Mouse (Mus musculus): Measurements from ENCODE around the gene Zbtb17. TPM values are rescaled to one million over a fixed set of nuclear protein-coding genes. Genes with fewer than 3 reads are reported as not detected.
A peak's percentile ranks its signal among the peaks of the same experiment; 100 is the strongest.

The Zbtb17 gene
- polyA plus RNA-seq, 1 experiment = 24.1 TPM

GRCm38 (mm10) chr4:141472641-141473321, 28.3 kb downstream of the Zbtb17 start:
- Histone ChIP-seq H3K4me3 (replicated peaks; ENCODE audit: control insufficient read depth, low read depth, low read length) (no peak overlapping the region), H3K4me1 (ENCODE audit: control insufficient read depth, insufficient read depth, low read length) (peaks cover 1% of the 10 kb centered on the region; the same call in 1 of the 2 replicates), H3K27ac (ENCODE audit: control insufficient read depth, insufficient read depth, low read depth, low read length, poor library complexity) (no peak overlapping the region)
- 96% methylated on average over 32 of the region's 32 CpGs for WGBS
- TF ChIP-seq CTCF (IDR thresholded peaks at IDR 0.05; ENCODE audit: control insufficient read depth, insufficient read depth, low read length) (no peak), POLR2A (IDR thresholded peaks at IDR 0.05; ENCODE audit: borderline replicate concordance, control insufficient read depth, low read depth, low read length) (0 out of 2 replicates have a peak, but pooled peaks have one; percentile 7)

DNA sequence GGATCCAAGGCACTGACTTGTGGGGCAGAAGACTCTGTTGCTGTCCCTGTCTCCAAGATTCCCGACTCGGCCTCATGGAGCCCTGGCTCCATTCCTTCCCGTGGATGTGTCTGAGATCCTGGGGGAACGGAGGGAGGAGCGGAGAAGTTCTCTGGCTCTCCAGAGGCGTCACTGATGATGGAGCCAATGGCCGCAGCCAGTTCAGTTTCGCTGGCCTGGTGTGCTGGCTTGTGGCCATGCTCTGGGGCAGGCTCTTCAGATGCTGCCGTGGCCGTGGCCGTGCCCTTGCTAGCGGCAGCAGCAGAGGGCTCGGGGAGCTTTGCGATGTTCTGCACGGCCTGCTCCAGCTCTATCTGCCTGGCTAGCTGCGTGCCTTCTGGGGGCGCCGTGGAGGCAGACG, 30.0 kb downstream of the Zbtb17 start:
- H3K4me1 ChIP-seq (ENCODE audit: control insufficient read depth, insufficient read depth, low read length) = peaks cover 1% of the 10 kb centered on the region; the same call in 1 of the 2 replicates
- no peak for TF ChIP-seq CTCF (IDR thresholded peaks at IDR 0.05; ENCODE audit: control insufficient read depth, insufficient read depth, low read length)
- TF ChIP-seq POLR2A (IDR thresholded peaks at IDR 0.05; ENCODE audit: borderline replicate concordance, control insufficient read depth, low read depth, low read length) = no peak
- 95% methylated on average over 19 of the region's 19 CpGs for WGBS
- H3K27ac ChIP-seq (ENCODE audit: control insufficient read depth, insufficient read depth, low read depth, low read length, poor library complexity) = no peak overlapping the region
- no peak overlapping the region for H3K4me3 ChIP-seq (replicated peaks; ENCODE audit: control insufficient read depth, low read depth, low read length)

DNA sequence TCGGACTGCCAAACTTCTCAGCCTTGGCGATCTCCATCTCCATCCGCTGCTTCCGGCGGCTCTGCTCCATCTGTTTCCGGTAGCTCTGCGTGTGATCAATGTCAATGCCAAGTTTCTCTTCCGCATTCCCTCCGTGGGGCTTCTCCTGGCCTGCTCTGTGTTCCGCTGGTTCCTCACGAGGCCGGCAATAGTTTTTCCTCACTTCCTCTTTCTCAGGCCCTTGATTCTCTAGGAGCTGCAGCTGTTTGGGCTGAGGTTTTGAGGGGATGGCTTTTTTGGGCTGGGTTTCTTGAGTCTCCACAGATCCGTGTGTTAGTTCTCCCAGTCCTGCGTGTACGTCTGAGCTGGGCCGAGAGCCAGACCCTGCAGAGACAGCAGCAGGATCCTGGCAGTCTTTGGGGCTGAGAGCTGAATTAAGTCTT, 33.2 kb downstream of the Zbtb17 start:
- WGBS = 14% methylated on average over 16 of the region's 16 CpGs
- H3K27ac ChIP-seq (ENCODE audit: control insufficient read depth, insufficient read depth, low read depth, low read length, poor library complexity) = peak overlapping the region; percentile 29
- H3K4me1 ChIP-seq (ENCODE audit: control insufficient read depth, insufficient read depth, low read length) = peaks cover 1% of the 10 kb centered on the region; the same call in 1 of the 2 replicates
- H3K4me3 ChIP-seq (replicated peaks; ENCODE audit: control insufficient read depth, low read depth, low read length) = peak overlapping the region; percentile 46
- TF ChIP-seq CTCF (IDR thresholded peaks at IDR 0.05; ENCODE audit: control insufficient read depth, insufficient read depth, low read length) (no peak), POLR2A (IDR thresholded peaks at IDR 0.05; ENCODE audit: borderline replicate concordance, control insufficient read depth, low read depth, low read length) (no peak)

- Histone ChIP-seq H3K4me3 (replicated peaks; ENCODE audit: control insufficient read depth, low read depth, low read length) (no peak overlapping the region), H3K27ac (ENCODE audit: control insufficient read depth, insufficient read depth, low read depth, low read length, poor library complexity) (0 out of 2 replicates have a peak overlapping the region, but pooled peaks have one; percentile 5), H3K4me1 (ENCODE audit: control insufficient read depth, insufficient read depth, low read length) (peaks cover 1% of the 10 kb centered on the region; the same call in 1 of the 2 replicates)
- TF ChIP-seq CTCF (IDR thresholded peaks at IDR 0.05; ENCODE audit: control insufficient read depth, insufficient read depth, low read length) = no peak
- no peak for TF ChIP-seq POLR2A (IDR thresholded peaks at IDR 0.05; ENCODE audit: borderline replicate concordance, control insufficient read depth, low read depth, low read length)
- 70% methylated on average over 23 of the region's 23 CpGs for WGBS
Observed at GRCm38 (mm10) chr4:141478225-141478624, 33.8 kb downstream of the Zbtb17 start.

- WGBS = 95% methylated on average over 32 of the region's 32 CpGs
- H3K4me1 ChIP-seq (ENCODE audit: control insufficient read depth, insufficient read depth, low read length) = peaks cover 1% of the 10 kb centered on the region; the same call in 1 of the 2 replicates
- TF ChIP-seq POLR2A (IDR thresholded peaks at IDR 0.05; ENCODE audit: borderline replicate concordance, control insufficient read depth, low read depth, low read length) (no peak), CTCF (IDR thresholded peaks at IDR 0.05; ENCODE audit: control insufficient read depth, insufficient read depth, low read length) (no peak)
- H3K27ac ChIP-seq (ENCODE audit: control insufficient read depth, insufficient read depth, low read depth, low read length, poor library complexity) = no peak overlapping the region
- no peak overlapping the region for H3K4me3 ChIP-seq (replicated peaks; ENCODE audit: control insufficient read depth, low read depth, low read length)
Observed at GRCm38 (mm10) chr4:141478794-141479193, 34.3 kb downstream of the Zbtb17 start.

DNA sequence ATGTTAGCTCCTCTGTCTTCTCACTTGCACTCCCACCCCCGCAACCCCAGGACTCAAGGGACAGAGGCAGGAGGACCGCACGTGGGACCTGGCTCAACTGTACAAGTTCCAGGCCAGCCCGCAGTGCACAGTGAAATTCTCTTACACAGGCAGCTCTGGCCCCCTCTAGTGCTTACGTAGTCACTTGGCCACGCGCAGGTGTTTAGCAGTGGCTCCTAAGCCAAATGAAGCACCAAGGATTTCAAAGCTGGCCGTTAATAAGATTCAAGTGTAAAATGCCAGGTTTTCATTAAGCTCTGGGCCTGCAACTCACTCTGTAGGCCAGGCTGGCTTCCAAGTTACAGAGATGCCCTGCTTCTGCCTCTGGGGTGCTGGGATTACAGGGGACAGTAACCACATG, 35.0 kb downstream of the Zbtb17 start:
- WGBS = 93% methylated on average over 8 of the region's 8 CpGs
- Histone ChIP-seq H3K4me3 (replicated peaks; ENCODE audit: control insufficient read depth, low read depth, low read length) (no peak overlapping the region), H3K27ac (ENCODE audit: control insufficient read depth, insufficient read depth, low read depth, low read length, poor library complexity) (no peak overlapping the region), H3K4me1 (ENCODE audit: control insufficient read depth, insufficient read depth, low read length) (peaks cover 1% of the 10 kb centered on the region; the same call in 1 of the 2 replicates)
- TF ChIP-seq POLR2A (IDR thresholded peaks at IDR 0.05; ENCODE audit: borderline replicate concordance, control insufficient read depth, low read depth, low read length) = no peak
- no peak for TF ChIP-seq CTCF (IDR thresholded peaks at IDR 0.05; ENCODE audit: control insufficient read depth, insufficient read depth, low read length)

DNA sequence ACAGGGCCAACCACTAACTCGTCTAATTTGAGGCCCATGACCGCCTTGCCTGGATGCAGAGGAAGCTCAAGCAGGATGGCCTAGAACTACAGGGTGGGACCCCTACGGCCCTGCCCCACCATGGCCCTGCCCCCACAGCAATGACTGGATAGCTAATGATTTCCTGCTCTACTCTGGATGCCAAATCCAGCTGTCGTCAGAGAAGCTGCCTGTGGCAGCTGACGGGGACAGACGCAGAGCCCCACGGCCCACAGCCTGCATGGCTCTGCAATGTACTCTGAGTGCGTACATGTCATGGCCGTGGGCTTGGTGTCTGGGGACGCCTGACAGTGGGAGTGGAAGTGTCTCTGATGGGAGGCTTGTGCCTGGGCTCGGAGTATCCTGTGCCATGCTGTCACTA, 39.6 kb downstream of the Zbtb17 start:
- TF ChIP-seq CTCF (IDR thresholded peaks at IDR 0.05; ENCODE audit: control insufficient read depth, insufficient read depth, low read length) = no peak
- Histone ChIP-seq H3K4me3 (replicated peaks; ENCODE audit: control insufficient read depth, low read depth, low read length) (no peak overlapping the region), H3K4me1 (ENCODE audit: control insufficient read depth, insufficient read depth, low read length) (no peaks in the 10 kb centered on the region), H3K27ac (ENCODE audit: control insufficient read depth, insufficient read depth, low read depth, low read length, poor library complexity) (no peak overlapping the region)
- 88% methylated on average over 11 of the region's 11 CpGs for WGBS

DNA sequence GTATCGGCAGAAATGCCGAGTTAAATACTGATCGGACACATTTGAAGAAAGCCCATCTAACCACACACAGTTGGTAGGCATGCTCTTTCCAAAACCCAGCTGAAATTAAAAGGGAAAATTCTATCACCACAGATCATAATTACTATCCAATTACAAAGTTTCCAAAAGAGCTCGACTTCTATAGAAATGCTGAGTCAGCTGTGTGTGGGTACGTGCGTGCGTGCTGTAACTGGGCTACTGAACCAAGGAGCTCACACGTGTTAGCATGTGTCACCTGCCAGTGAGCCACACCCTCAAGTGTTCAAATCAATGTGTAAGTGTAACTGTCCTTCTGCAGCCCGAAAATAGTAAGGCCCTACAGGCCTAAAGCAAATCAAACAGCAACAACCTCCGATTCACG, 43.1 kb downstream of the Zbtb17 start:
- no peak for TF ChIP-seq POLR2A (IDR thresholded peaks at IDR 0.05; ENCODE audit: borderline replicate concordance, control insufficient read depth, low read depth, low read length)
- no peak for TF ChIP-seq CTCF (IDR thresholded peaks at IDR 0.05; ENCODE audit: control insufficient read depth, insufficient read depth, low read length)
- Histone ChIP-seq H3K4me1 (ENCODE audit: control insufficient read depth, insufficient read depth, low read length) (no peaks in the 10 kb centered on the region), H3K27ac (ENCODE audit: control insufficient read depth, insufficient read depth, low read depth, low read length, poor library complexity) (no peak overlapping the region), H3K4me3 (replicated peaks; ENCODE audit: control insufficient read depth, low read depth, low read length) (no peak overlapping the region)
- WGBS = 91% methylated on average over 11 of the region's 11 CpGs
